Mouse (Mus musculus): Measurements from ENCODE around the gene Slc36a4.

DNA sequence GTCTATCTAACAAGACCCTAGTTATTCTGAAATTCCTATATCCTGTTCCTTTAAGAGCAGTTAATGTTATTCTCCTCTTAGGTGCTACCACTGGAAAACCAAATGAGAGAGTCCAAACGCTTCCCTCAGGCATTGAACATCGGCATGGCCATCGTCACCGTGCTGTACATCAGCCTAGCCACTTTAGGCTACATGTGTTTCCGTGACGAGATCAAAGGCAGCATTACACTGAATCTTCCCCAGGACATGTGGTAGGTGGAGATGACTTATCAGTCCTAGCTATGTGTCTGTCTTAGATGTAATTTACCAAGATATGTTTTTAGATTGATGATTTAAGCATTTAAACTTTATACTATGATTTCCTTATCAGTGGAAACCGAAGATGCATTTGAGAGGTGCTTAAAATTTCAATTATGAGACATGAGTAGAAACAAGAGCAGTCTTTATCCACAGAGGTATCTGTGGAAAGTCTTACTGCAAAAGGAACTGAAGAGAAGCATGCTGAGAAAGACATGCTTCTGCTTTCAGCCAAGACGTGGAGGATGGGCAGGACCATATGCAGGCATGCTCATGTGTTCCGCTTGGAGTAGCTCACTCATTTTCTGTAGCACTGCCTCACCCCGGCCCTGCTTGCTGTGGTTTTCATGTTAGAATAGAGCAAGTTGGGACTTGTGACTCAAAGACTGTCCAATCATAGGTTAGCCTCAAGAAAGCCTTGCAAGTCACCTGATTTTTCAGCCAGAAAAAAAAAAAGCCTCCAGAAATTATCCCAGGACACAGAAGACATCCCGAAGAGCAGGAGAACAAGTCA lies 24.7 kb downstream of the Slc36a4 start:
- TF ChIP-seq POLR2A (IDR thresholded peaks at IDR 0.05; ENCODE audit: insufficient read depth, low read depth, low read length) (no peak), CTCF (IDR thresholded peaks at IDR 0.05; ENCODE audit: insufficient read depth, low read depth, low read length) (no peak)
